Mouse (Mus musculus) liver, adult 2 months (tissue): ENCODE results near the gene Naaladl1. TPM values are rescaled to one million over a fixed set of nuclear protein-coding genes. Genes with fewer than 3 reads are reported as not detected.

Source experiments
- DNase-seq: peaks from one replicate; pipeline ENCODE4 v3.0.0-alpha.2; 2011; ENCODE audit warnings: low read depth, low spot score; ENCODE audit errors: extremely low read depth
- H3K27ac ChIP-seq: fragments of 200-500 bp; replicated peaks from 2 replicates; pipeline ENCODE4 v1.5.1; 2012; ENCODE audit warnings: low read depth, mild to moderate bottlenecking, control low read depth, inconsistent platforms, low read length; ENCODE audit not compliant: insufficient read depth
- H3K27me3 ChIP-seq: fragments of 200-500 bp; 2 replicates; pipeline ENCODE4 v1.6.1; 2012; ENCODE audit warnings: mild to moderate bottlenecking, moderate library complexity, low read length, inconsistent platforms; ENCODE audit not compliant: control insufficient read depth, insufficient read depth
- H3K36me3 ChIP-seq: fragments of 200-500 bp; 2 replicates; pipeline ENCODE4 v1.6.1; 2012; ENCODE audit warnings: low read length, inconsistent platforms; ENCODE audit not compliant: control insufficient read depth, insufficient read depth
- H3K4me1 ChIP-seq: fragments of 200-500 bp; 2 replicates; pipeline ENCODE4 v1.6.1; 2011; ENCODE audit warnings: low read length; ENCODE audit not compliant: control insufficient read depth, insufficient read depth
- H3K4me3 ChIP-seq: fragments of 200-500 bp; 2 replicates; pipeline ENCODE4 v1.5.1; 2011; ENCODE audit warnings: low read depth, mild to moderate bottlenecking, control low read depth, low read length, moderate library complexity; ENCODE audit not compliant: insufficient read depth
- H3K79me2 ChIP-seq: fragments of 200-500 bp; 2 replicates; pipeline ENCODE4 v1.6.1; 2012; ENCODE audit warnings: inconsistent platforms, mild to moderate bottlenecking, low read length, moderate library complexity; ENCODE audit not compliant: control insufficient read depth, insufficient read depth
- H3K9ac ChIP-seq: fragments of 200-500 bp; 2 replicates; pipeline ENCODE4 v1.6.1; 2012; ENCODE audit warnings: low read depth, mild to moderate bottlenecking, control low read depth, inconsistent platforms, low read length
- CTCF ChIP-seq: fragments of 200-500 bp; IDR thresholded peaks from 2 replicates; pipeline ENCODE4 v1.5.1; 2011; ENCODE audit warnings: low read depth, low read length, control low read depth
- POLR2A ChIP-seq: fragments of 200-500 bp; IDR thresholded peaks from 2 replicates; pipeline ENCODE4 v1.6.1; 2011; ENCODE audit warnings: low read length, control low read depth; ENCODE audit not compliant: insufficient read depth; ENCODE audit errors: extremely low read depth
- WGBS: fragments of 180-500 bp; shearing (Covaris S2); methylation state at CpG from one replicate; pipeline ENCODE4 v1.1.7; 2018; 5-methylcytosine and 5-hydroxymethylcytosine counted together
- polyA plus RNA-seq: library from polyadenylated mRNA; depleted of rRNA; stranded (reverse); fragments of >200 nt; gene quantifications from 2 replicates; pipeline ENCODE4 v1.2.3, GENCODE M21; 2012; rRNA removed
- total RNA-seq: library from RNA; depleted of rRNA; stranded (reverse); fragments of >200 nt; gene quantifications from 2 replicates; pipeline ENCODE4 v1.2.3, GENCODE M21; 2014; rRNA removed

The Naaladl1 gene
- total and polyA plus RNA-seq, 2 experiments, result not detected

- Histone ChIP-seq H3K27me3 (no peaks in the 10 kb centered on the region), H3K36me3 (no peaks in the 10 kb centered on the region), H3K27ac (no peak overlapping the region), H3K9ac (no peak overlapping the region), H3K4me3 (no peak overlapping the region), H3K4me1 (no peaks in the 10 kb centered on the region), H3K79me2 (no peaks in the 10 kb centered on the region)
- WGBS, result 93% methylated on average over 9 of the region's 9 CpGs
- no peak for TF ChIP-seq POLR2A
- TF ChIP-seq CTCF, result no peak
- no peak for DNase-seq
These were observed 49.6 kb downstream of the Naaladl1 start for GRCm38 (mm10) chr19:6155174-6155573.

- DNase-seq, result no peak
These were observed 50.8 kb downstream of the Naaladl1 start for GRCm38 (mm10) chr19:6156372-6156771.

DNA sequence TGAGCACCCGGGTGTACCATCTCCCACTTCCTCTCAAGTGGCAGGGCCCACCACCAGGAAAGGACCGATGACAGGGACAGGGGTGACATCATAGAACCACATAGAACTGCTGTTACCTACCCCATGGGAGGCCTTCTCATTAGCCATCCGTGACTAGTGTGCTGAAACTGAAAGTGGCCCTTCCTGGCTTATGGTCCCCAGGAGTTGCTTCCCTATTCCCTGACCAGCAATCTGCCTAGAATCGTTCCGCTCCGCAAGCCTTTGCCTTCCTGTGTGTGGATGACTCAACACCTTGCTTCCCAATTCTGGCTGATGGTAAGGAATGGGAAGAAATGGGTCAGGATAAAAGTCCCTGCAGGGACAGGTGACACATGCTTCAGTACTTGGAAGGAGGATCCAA is 51.6 kb downstream of the Naaladl1 start:
- Histone ChIP-seq H3K4me1 (no peaks in the 10 kb centered on the region), H3K27me3 (no peaks in the 10 kb centered on the region), H3K9ac (no peak overlapping the region), H3K79me2 (no peaks in the 10 kb centered on the region), H3K36me3 (no peaks in the 10 kb centered on the region), H3K4me3 (no peak overlapping the region), H3K27ac (no peak overlapping the region)
- no peak for TF ChIP-seq POLR2A
- TF ChIP-seq CTCF, result no peak
- DNase-seq, result peak; percentile 11
- 73% methylated on average over 6 of the region's 6 CpGs for WGBS

More at GRCm38 (mm10) chr19:6156372-6156771, 50.8 kb downstream of the Naaladl1 start:
- Histone ChIP-seq H3K36me3 (no peaks in the 10 kb centered on the region), H3K9ac (no peak overlapping the region), H3K27ac (no peak overlapping the region), H3K79me2 (no peaks in the 10 kb centered on the region), H3K4me3 (no peak overlapping the region), H3K27me3 (no peaks in the 10 kb centered on the region), H3K4me1 (no peaks in the 10 kb centered on the region)
- WGBS, result 65% methylated on average over 8 of the region's 8 CpGs
- TF ChIP-seq CTCF (no peak), POLR2A (no peak)

DNA sequence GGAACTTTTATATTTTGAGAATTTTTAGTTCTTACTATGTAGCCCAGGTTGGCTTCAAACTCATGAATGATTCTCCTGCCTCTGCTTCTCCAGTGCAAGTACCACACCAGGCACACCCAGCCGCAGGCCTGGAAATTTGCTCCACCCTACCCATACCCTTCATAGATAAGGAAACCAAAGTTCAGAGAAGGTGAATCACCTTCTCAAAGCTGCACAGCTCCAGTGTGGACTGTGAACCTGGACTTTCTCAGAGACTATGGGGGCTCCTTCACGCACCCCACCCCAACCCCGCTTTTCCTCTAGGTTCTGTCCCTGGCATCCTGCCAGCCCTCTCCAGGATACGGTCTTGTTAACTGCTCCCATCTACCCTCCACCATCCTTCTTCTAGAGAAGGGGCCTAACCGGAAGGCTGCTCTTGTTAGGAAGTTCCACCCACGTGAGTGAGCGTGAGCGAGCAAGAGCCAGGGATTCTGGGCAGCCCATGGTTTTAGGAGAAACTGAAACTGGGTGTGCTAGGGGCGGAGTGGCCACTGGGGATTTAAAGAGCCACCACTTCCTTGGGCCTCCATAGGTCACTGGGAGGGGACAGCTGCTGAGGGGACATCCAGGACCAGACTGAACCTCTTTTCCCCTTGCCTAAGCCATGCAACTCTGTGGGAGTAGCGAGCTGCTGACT is 58.4 kb downstream of the Naaladl1 start:
- no peak for TF ChIP-seq POLR2A
- TF ChIP-seq CTCF, result no peak
- H3K27ac ChIP-seq, result 0 out of 2 replicates have a peak overlapping the region, but pooled peaks have one; percentile 10
- H3K9ac ChIP-seq, result peak overlapping the region; percentile 20
- WGBS, result 72% methylated on average over 10 of the region's 10 CpGs
- H3K27me3 ChIP-seq, result no peaks in the 10 kb centered on the region
- H3K36me3 ChIP-seq, result no peaks in the 10 kb centered on the region
- H3K4me1 ChIP-seq, result no peaks in the 10 kb centered on the region
- DNase-seq, result peak; percentile 37
- H3K4me3 ChIP-seq, result peak overlapping the region; percentile 41
- no peaks in the 10 kb centered on the region for H3K79me2 ChIP-seq

Other genes with a start within 250 kb of the Naaladl1 start
Only the 30 nearest of the 31 such genes appear.
- 5.2 and 5.9 TPM in 2 replicates for gene Frmd8, start 230.5 kb upstream of the Naaladl1 start, total RNA-seq
- 10.3 and 14.2 TPM in 2 replicates for gene Frmd8, start 230.5 kb upstream of the Naaladl1 start, polyA plus RNA-seq
- gene Slc25a45, start 228.0 kb upstream of the Naaladl1 start, total RNA-seq, result 8.6 and 13.0 TPM in 2 replicates
- 52.8 and 57.7 TPM in 2 replicates for gene Slc25a45, start 228.0 kb upstream of the Naaladl1 start, polyA plus RNA-seq
- gene Tigd3, start 211.6 kb upstream of the Naaladl1 start, total RNA-seq, result 0.18 and 0.27 TPM in 2 replicates
- 0.16 and 0.24 TPM in 2 replicates for gene Tigd3, start 211.6 kb upstream of the Naaladl1 start, polyA plus RNA-seq
- gene Dpf2, start 192.8 kb upstream of the Naaladl1 start, total RNA-seq, result 10.3 and 10.7 TPM in 2 replicates
- gene Dpf2, start 192.8 kb upstream of the Naaladl1 start, polyA plus RNA-seq, result 28.8 and 40.0 TPM in 2 replicates
- 1.7 and 2.1 TPM in 2 replicates for gene Cdc42ep2, start 181.0 kb upstream of the Naaladl1 start, total RNA-seq
- 2.1 and 2.4 TPM in 2 replicates for gene Cdc42ep2, start 181.0 kb upstream of the Naaladl1 start, polyA plus RNA-seq
- gene Pola2, start 141.6 kb upstream of the Naaladl1 start, total RNA-seq, result 6.7 and 8.3 TPM in 2 replicates
- gene Pola2, start 141.6 kb upstream of the Naaladl1 start, polyA plus RNA-seq, result 10.5 and 14.3 TPM in 2 replicates
- not detected in 2 replicates for gene Slc22a20, start 119.6 kb upstream of the Naaladl1 start, total RNA-seq
- gene Slc22a20, start 119.6 kb upstream of the Naaladl1 start, polyA plus RNA-seq, result not detected in 2 replicates
- 8.0 and 9.9 TPM in 2 replicates for gene Capn1, start 89.9 kb upstream of the Naaladl1 start, total RNA-seq
- gene Capn1, start 89.9 kb upstream of the Naaladl1 start, polyA plus RNA-seq, result 10.6 and 12.7 TPM in 2 replicates
- gene Syvn1, start 59.2 kb upstream of the Naaladl1 start, total RNA-seq, result 7.6 and 15.2 TPM in 2 replicates
- 53.0 and 64.7 TPM in 2 replicates for gene Syvn1, start 59.2 kb upstream of the Naaladl1 start, polyA plus RNA-seq
- gene Mrpl49, start 48.0 kb upstream of the Naaladl1 start, total RNA-seq, result 27.1 and 27.2 TPM in 2 replicates
- gene Mrpl49, start 48.0 kb upstream of the Naaladl1 start, polyA plus RNA-seq, result 13.6 and 16.8 TPM in 2 replicates
- 455 and 560 TPM in 2 replicates for gene Fau, start 47.9 kb upstream of the Naaladl1 start, total RNA-seq
- 715 and 820 TPM in 2 replicates for gene Fau, start 47.9 kb upstream of the Naaladl1 start, polyA plus RNA-seq
- 10.9 and 12.6 TPM in 2 replicates for gene Znhit2, start 44.6 kb upstream of the Naaladl1 start, total RNA-seq
- gene Znhit2, start 44.6 kb upstream of the Naaladl1 start, polyA plus RNA-seq, result 52.6 and 52.7 TPM in 2 replicates
- 185 and 210 TPM in 2 replicates for gene Tm7sf2, start 37.4 kb upstream of the Naaladl1 start, total RNA-seq
- gene Tm7sf2, start 37.4 kb upstream of the Naaladl1 start, polyA plus RNA-seq, result 433 and 503 TPM in 2 replicates
- gene Vps51, start 28.6 kb upstream of the Naaladl1 start, total RNA-seq, result 16.0 and 19.8 TPM in 2 replicates
- 30.4 and 36.3 TPM in 2 replicates for gene Vps51, start 28.6 kb upstream of the Naaladl1 start, polyA plus RNA-seq
- gene Tmem262, start 25.7 kb upstream of the Naaladl1 start, total RNA-seq, result not detected in 2 replicates
- not detected in 2 replicates for gene Tmem262, start 25.7 kb upstream of the Naaladl1 start, polyA plus RNA-seq
- gene Gm28374, start 23.5 kb upstream of the Naaladl1 start, total RNA-seq, result 0.34 and 0.46 TPM in 2 replicates
- 0.20 TPM in 1 of 2 replicates, not detected in the other for gene Gm28374, start 23.5 kb upstream of the Naaladl1 start, polyA plus RNA-seq
- gene Zfpl1, start 20.8 kb upstream of the Naaladl1 start, total RNA-seq, result 7.9 and 11.0 TPM in 2 replicates
- 45.1 and 49.1 TPM in 2 replicates for gene Zfpl1, start 20.8 kb upstream of the Naaladl1 start, polyA plus RNA-seq
- 0.28 and 0.47 TPM in 2 replicates for gene Cdca5, start 20.8 kb upstream of the Naaladl1 start, total RNA-seq
- gene Cdca5, start 20.8 kb upstream of the Naaladl1 start, polyA plus RNA-seq, result 0.18 and 0.20 TPM in 2 replicates
- not detected in 2 replicates for gene AC131692.1, start 11.4 kb upstream of the Naaladl1 start, total RNA-seq
- gene AC131692.1, start 11.4 kb upstream of the Naaladl1 start, polyA plus RNA-seq, result not detected in 2 replicates
- gene Sac3d1, start 12.9 kb downstream of the Naaladl1 start, total RNA-seq, result 4.0 and 4.9 TPM in 2 replicates
- gene Sac3d1, start 12.9 kb downstream of the Naaladl1 start, polyA plus RNA-seq, result 19.4 and 22.0 TPM in 2 replicates
- 7.2 and 10.5 TPM in 2 replicates for gene Snx15, start 22.5 kb downstream of the Naaladl1 start, total RNA-seq
- gene Snx15, start 22.5 kb downstream of the Naaladl1 start, polyA plus RNA-seq, result 19.1 and 20.5 TPM in 2 replicates
- gene Batf2, start 35.2 kb downstream of the Naaladl1 start, total RNA-seq, result 0.74 and 1.6 TPM in 2 replicates
- 1.1 and 2.4 TPM in 2 replicates for gene Batf2, start 35.2 kb downstream of the Naaladl1 start, polyA plus RNA-seq
- gene Arl2, start 35.8 kb downstream of the Naaladl1 start, total RNA-seq, result 2.5 and 3.0 TPM in 2 replicates
- 13.9 and 16.3 TPM in 2 replicates for gene Arl2, start 35.8 kb downstream of the Naaladl1 start, polyA plus RNA-seq
- gene Majin, start 78.6 kb downstream of the Naaladl1 start, total RNA-seq, result not detected in 2 replicates
- gene Majin, start 78.6 kb downstream of the Naaladl1 start, polyA plus RNA-seq, result 0.14 TPM in 1 of 2 replicates, not detected in the other
- gene Gpha2, start 120.6 kb downstream of the Naaladl1 start, total RNA-seq, result 0.27 and 0.28 TPM in 2 replicates
- not detected in 2 replicates for gene Gpha2, start 120.6 kb downstream of the Naaladl1 start, polyA plus RNA-seq
- gene Ppp2r5b, start 130.1 kb downstream of the Naaladl1 start, total RNA-seq, result 3.2 and 3.3 TPM in 2 replicates
- 12.5 and 14.5 TPM in 2 replicates for gene Ppp2r5b, start 130.1 kb downstream of the Naaladl1 start, polyA plus RNA-seq
- gene Atg2a, start 135.9 kb downstream of the Naaladl1 start, total RNA-seq, result 9.1 and 16.0 TPM in 2 replicates
- 26.8 and 32.3 TPM in 2 replicates for gene Atg2a, start 135.9 kb downstream of the Naaladl1 start, polyA plus RNA-seq
- gene Ehd1, start 170.9 kb downstream of the Naaladl1 start, total RNA-seq, result 25.3 and 29.7 TPM in 2 replicates
- 140 and 154 TPM in 2 replicates for gene Ehd1, start 170.9 kb downstream of the Naaladl1 start, polyA plus RNA-seq
- 3.1 and 4.6 TPM in 2 replicates for gene Cdc42bpg, start 200.7 kb downstream of the Naaladl1 start, total RNA-seq
- gene Cdc42bpg, start 200.7 kb downstream of the Naaladl1 start, polyA plus RNA-seq, result 6.7 and 7.3 TPM in 2 replicates
- 9.3 and 10.1 TPM in 2 replicates for gene Men1, start 229.2 kb downstream of the Naaladl1 start, total RNA-seq
- 26.6 and 29.4 TPM in 2 replicates for gene Men1, start 229.2 kb downstream of the Naaladl1 start, polyA plus RNA-seq